Mouse (Mus musculus) hindbrain, embryonic 11.5 days (tissue): ENCODE measurements around the gene Smyd1. TPM values are rescaled to one million over a fixed set of nuclear protein-coding genes. Genes with fewer than 3 reads are reported as not detected.

Experiments
- ATAC-seq: fragments of 200-750 bp; cut with Nextera tagmentation; 2 replicates; pipeline ENCODE4 v1.8.0; 2017; ENCODE audit warnings: mild to moderate bottlenecking, moderate TSS enrichment, moderate library complexity; ENCODE audit not compliant: low FRiP score
- DNase-seq: peaks from one replicate; pipeline ENCODE4 v3.0.0-alpha.2; 2015; ENCODE audit warnings: low spot score
- H3K27ac ChIP-seq: fragments of 300-500 bp; sonication (generic); 2 replicates; pipeline ENCODE4 v1.5.1; 2014; ENCODE audit warnings: mild to moderate bottlenecking, low read depth, low read length
- H3K27me3 ChIP-seq: fragments of 300-500 bp; sonication (generic); 2 replicates; pipeline ENCODE4 v1.6.1; 2014; ENCODE audit warnings: mild to moderate bottlenecking, low read length, moderate library complexity, mixed read lengths; ENCODE audit not compliant: control insufficient read depth, insufficient read depth
- H3K36me3 ChIP-seq: fragments of 300-500 bp; sonication (generic); 2 replicates; pipeline ENCODE4 v1.6.1; 2014; ENCODE audit warnings: mild to moderate bottlenecking, low read length, moderate library complexity, mixed read lengths; ENCODE audit not compliant: control insufficient read depth, insufficient read depth
- H3K4me1 ChIP-seq: fragments of 300-500 bp; sonication (generic); replicated peaks from 2 replicates; pipeline ENCODE4 v1.6.1; 2014; ENCODE audit warnings: low read length, mixed read lengths; ENCODE audit not compliant: control insufficient read depth, insufficient read depth
- H3K4me2 ChIP-seq: fragments of 300-500 bp; sonication (generic); replicated peaks from 2 replicates; pipeline ENCODE4 v1.6.1; 2014; ENCODE audit warnings: mild to moderate bottlenecking, low read depth, low read length
- H3K4me3 ChIP-seq: fragments of 300-500 bp; sonication (generic); 2 replicates; pipeline ENCODE4 v1.5.1; 2014; ENCODE audit warnings: low read depth, low read length
- H3K9ac ChIP-seq: fragments of 300-500 bp; sonication (generic); 2 replicates; pipeline ENCODE4 v1.6.1; 2014; ENCODE audit warnings: low read depth, low read length
- H3K9me3 ChIP-seq: fragments of 300-500 bp; sonication (generic); 2 replicates; pipeline ENCODE4 v1.6.1; 2016; ENCODE audit warnings: low read length; ENCODE audit not compliant: control insufficient read depth
- WGBS: fragments of 180-500 bp; shearing (Covaris S2); extraction: QIAGEN DNeasy Blood & Tissue Kit; methylation state at CpG from one replicate; pipeline ENCODE4 v1.1.7; 2014; 5-methylcytosine and 5-hydroxymethylcytosine counted together
- polyA plus RNA-seq: library from polyadenylated mRNA; unstranded; fragments of >200 nt; fragmentation: Nextera tagmentation; extraction: Ambion mirVana; gene quantifications from 2 replicates; pipeline ENCODE4 v1.2.1, GENCODE M21; 2014

Smyd1 gene
- polyA plus RNA-seq, 1 experiment from 2014 or later = 0.76 TPM

- Histone ChIP-seq H3K27ac (no peak overlapping the region), H3K9ac (no peak overlapping the region), H3K36me3 (no peaks in the 10 kb centered on the region)
Measured at GRCm38 (mm10) chr6:71224184-71224943, 97.7 kb downstream of the Smyd1 start.

DNA sequence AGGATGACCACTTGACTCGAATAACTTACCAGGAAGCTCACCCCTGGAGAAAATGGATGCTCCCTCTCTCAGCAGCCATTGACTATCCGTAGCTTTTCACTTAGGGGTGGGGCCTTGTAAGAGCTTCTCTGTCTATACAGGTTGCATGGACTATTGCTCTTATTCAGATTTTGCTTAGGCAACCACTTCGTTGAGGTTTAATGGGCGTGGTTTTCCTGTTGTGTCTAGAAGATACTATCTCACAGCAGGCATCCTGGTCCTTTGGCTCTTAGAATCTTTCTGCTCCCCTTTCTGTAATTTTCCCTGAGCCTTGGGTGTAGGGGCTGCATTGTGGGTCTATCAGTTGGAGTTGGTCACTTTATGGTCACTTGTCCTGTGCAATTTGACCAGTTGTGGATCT is 100.5 kb downstream of the Smyd1 start:
- no peaks in the 10 kb centered on the region for H3K9me3 ChIP-seq
- H3K27ac ChIP-seq = no peak overlapping the region
- H3K36me3 ChIP-seq = no peaks in the 10 kb centered on the region
- no peak overlapping the region for H3K9ac ChIP-seq
- no peak overlapping the region for H3K4me2 ChIP-seq
- no peak overlapping the region for H3K4me3 ChIP-seq
- H3K27me3 ChIP-seq = no peaks in the 10 kb centered on the region
- ATAC-seq (no peak), DNase-seq (no peak)
- 88% methylated on average over 4 of the region's 4 CpGs for WGBS
- H3K4me1 ChIP-seq = no peaks in the 10 kb centered on the region

More at GRCm38 (mm10) chr6:71224184-71224943, 97.7 kb downstream of the Smyd1 start:
- Histone ChIP-seq H3K9me3 (no peaks in the 10 kb centered on the region), H3K27me3 (no peaks in the 10 kb centered on the region), H3K4me1 (0 out of 2 replicates have a peak, but pooled peaks cover 4% of the 10 kb centered on the region), H3K4me2 (no peak overlapping the region), H3K4me3 (no peak overlapping the region)
- DNase-seq (no peak), ATAC-seq (no peak)
- WGBS = 83% methylated on average over 3 of the region's 3 CpGs

GRCm38 (mm10) chr6:71212471-71212870 is 109.6 kb downstream of the Smyd1 start:
- WGBS = 92% methylated on average over 3 of the region's 3 CpGs
- Histone ChIP-seq H3K4me3 (no peak overlapping the region), H3K4me1 (no peaks in the 10 kb centered on the region), H3K27ac (no peak overlapping the region), H3K4me2 (no peak overlapping the region), H3K9me3 (no peaks in the 10 kb centered on the region), H3K27me3 (no peaks in the 10 kb centered on the region), H3K9ac (no peak overlapping the region), H3K36me3 (no peaks in the 10 kb centered on the region)
- DNase-seq = no peak
- no peak for ATAC-seq

GRCm38 (mm10) chr6:71211917-71212316 is 110.1 kb downstream of the Smyd1 start:
- WGBS = 74% methylated on average over 7 of the region's 7 CpGs
- ATAC-seq = no peak
- Histone ChIP-seq H3K9me3 (no peaks in the 10 kb centered on the region), H3K27me3 (no peaks in the 10 kb centered on the region), H3K27ac (no peak overlapping the region), H3K4me2 (no peak overlapping the region), H3K36me3 (no peaks in the 10 kb centered on the region), H3K9ac (no peak overlapping the region), H3K4me1 (no peaks in the 10 kb centered on the region), H3K4me3 (no peak overlapping the region)
- DNase-seq = no peak

DNA sequence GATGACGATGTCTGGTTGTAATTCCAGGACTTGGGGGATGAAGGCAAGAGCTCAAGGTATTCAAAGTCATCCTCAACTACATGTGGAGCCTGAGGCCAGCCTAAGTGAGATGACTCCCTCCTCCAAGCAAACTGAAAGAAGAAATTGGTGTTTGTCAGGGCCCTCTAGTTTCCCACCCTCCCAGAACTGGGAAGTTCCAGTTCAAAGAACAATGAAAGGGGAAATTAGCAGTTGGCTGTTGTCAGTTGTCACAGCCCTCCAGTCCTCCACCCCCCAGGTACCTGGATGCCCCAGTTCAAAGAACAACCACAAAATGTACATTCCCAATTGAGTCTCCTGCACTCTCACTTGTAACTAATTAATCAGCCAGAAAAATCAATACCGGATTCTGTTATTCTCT is 113.3 kb downstream of the Smyd1 start:
- no peaks in the 10 kb centered on the region for H3K9me3 ChIP-seq
- DNase-seq (no peak), ATAC-seq (no peak)
- H3K27me3 ChIP-seq = no peaks in the 10 kb centered on the region
- H3K27ac ChIP-seq = no peak overlapping the region
- no peaks in the 10 kb centered on the region for H3K36me3 ChIP-seq
- WGBS = 82% methylated on average over 2 of the region's 2 CpGs
- H3K4me1 ChIP-seq = no peaks in the 10 kb centered on the region
- H3K9ac ChIP-seq = no peak overlapping the region
- H3K4me2 ChIP-seq = no peak overlapping the region
- H3K4me3 ChIP-seq = no peak overlapping the region

DNA sequence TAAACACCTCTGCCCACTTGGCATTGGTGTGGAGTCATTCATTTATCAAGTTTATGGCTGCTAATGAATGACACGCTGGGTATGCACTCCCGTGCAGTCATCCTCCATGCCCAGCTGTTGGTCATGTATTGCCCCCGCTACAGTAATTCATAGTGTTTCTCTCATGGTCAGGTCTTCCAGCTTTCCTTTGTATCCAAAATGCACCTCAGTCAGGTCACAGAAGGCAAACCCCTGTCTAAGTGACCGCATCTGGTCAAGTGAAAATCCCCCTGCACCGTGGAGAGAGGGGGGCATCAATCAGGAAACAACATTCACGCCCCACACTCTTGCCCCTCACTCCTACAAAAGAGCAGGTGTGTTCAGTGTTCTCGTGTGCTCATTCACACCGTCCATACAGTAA is 117.9 kb downstream of the Smyd1 start:
- no peaks in the 10 kb centered on the region for H3K4me1 ChIP-seq
- ATAC-seq (no peak), DNase-seq (no peak)
- no peak overlapping the region for H3K27ac ChIP-seq
- WGBS = 91% methylated on average over 8 of the region's 8 CpGs
- no peak overlapping the region for H3K4me2 ChIP-seq
- H3K36me3 ChIP-seq = no peaks in the 10 kb centered on the region
- H3K27me3 ChIP-seq = no peaks in the 10 kb centered on the region
- H3K9ac ChIP-seq = no peak overlapping the region
- H3K9me3 ChIP-seq = no peaks in the 10 kb centered on the region
- no peak overlapping the region for H3K4me3 ChIP-seq

GRCm38 (mm10) chr6:71203674-71204073 is 118.4 kb downstream of the Smyd1 start:
- no peak overlapping the region for H3K4me2 ChIP-seq
- no peaks in the 10 kb centered on the region for H3K36me3 ChIP-seq
- H3K9ac ChIP-seq = no peak overlapping the region
- no peaks in the 10 kb centered on the region for H3K27me3 ChIP-seq
- H3K9me3 ChIP-seq = no peaks in the 10 kb centered on the region
- H3K27ac ChIP-seq = no peak overlapping the region
- no peak for ATAC-seq
- 87% methylated on average over 5 of the region's 5 CpGs for WGBS
- H3K4me1 ChIP-seq = no peaks in the 10 kb centered on the region
- no peak overlapping the region for H3K4me3 ChIP-seq
- DNase-seq = no peak

GRCm38 (mm10) chr6:71201925-71202324 is 120.1 kb downstream of the Smyd1 start:
- no peak for ATAC-seq
- no peaks in the 10 kb centered on the region for H3K4me1 ChIP-seq
- H3K9ac ChIP-seq = no peak overlapping the region
- H3K27ac ChIP-seq = no peak overlapping the region
- DNase-seq = no peak
- no peaks in the 10 kb centered on the region for H3K27me3 ChIP-seq
- H3K4me3 ChIP-seq = no peak overlapping the region
- H3K9me3 ChIP-seq = no peaks in the 10 kb centered on the region
- H3K36me3 ChIP-seq = no peaks in the 10 kb centered on the region
- WGBS = 69% methylated on average over 5 of the region's 5 CpGs
- H3K4me2 ChIP-seq = no peak overlapping the region

GRCm38 (mm10) chr6:71199612-71200011 is 122.4 kb downstream of the Smyd1 start, which contains the start of gene Fabp1:
TSS of gene Fabp1 (plus strand) at chr6:71199827.
- H3K36me3 ChIP-seq = no peaks in the 10 kb centered on the region
- 88% methylated on average over 4 of the region's 4 CpGs for WGBS
- no peaks in the 10 kb centered on the region for H3K4me1 ChIP-seq
- H3K4me2 ChIP-seq = no peak within 1 kb of the TSS
- H3K27ac ChIP-seq = no peak within 1 kb of the TSS
- no peaks in the 10 kb centered on the region for H3K9me3 ChIP-seq
- ATAC-seq (no peak), DNase-seq (no peak)
- H3K9ac ChIP-seq = no peak within 1 kb of the TSS
- H3K27me3 ChIP-seq = no peaks in the 10 kb centered on the region
- H3K4me3 ChIP-seq = no peak within 1 kb of the TSS
